Mouse (Mus musculus): ENCODE measurements around the gene Gm7029. TPM values are rescaled to one million over a fixed set of nuclear protein-coding genes. Genes with fewer than 3 reads are reported as not detected.
"Not testable (repeated sequence)": the region's sequence is repeated elsewhere in the genome, so short reads cannot be mapped to it uniquely, and the experiment has no call there.

Gene Gm7029
- polyA plus RNA-seq, 1 experiment from 2014 or later, result not detected

DNA sequence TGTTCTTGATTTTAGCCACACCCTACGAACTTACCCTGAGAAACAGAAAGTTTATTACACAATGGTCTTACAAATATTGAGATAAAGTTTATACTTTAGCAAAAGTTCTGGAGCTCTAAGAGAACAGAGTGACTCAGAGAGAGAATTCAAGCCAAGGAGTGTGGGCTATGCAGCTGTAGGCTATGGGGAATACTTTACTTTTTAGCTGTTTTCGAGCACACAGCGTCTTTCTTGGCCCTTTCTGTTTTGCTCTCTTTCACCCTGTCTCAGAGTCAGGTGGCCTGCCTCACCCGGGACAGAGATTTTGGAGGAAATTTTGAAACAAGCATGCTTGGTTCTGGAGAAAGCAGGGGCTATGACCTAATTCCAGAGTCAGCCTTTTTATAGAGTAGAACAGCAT is 24.6 kb downstream of the Gm7029 start:
- WGBS, result 78% methylated on average over 4 of the region's 4 CpGs
- ATAC-seq (ENCODE audit: low read depth); H3K36me3 ChIP-seq (ENCODE audit: control insufficient read depth, insufficient read depth, low read length); H3K9me3 ChIP-seq (ENCODE audit: control insufficient read depth, low read length); DNase-seq (ENCODE audit: low spot score); H3K4me3 ChIP-seq (ENCODE audit: low read depth, low read length); H3K27me3 ChIP-seq (replicated peaks; ENCODE audit: control insufficient read depth, insufficient read depth, low read length); H3K9ac ChIP-seq (ENCODE audit: low read depth, low read length); H3K27ac ChIP-seq (replicated peaks; ENCODE audit: low read depth, low read length); H3K4me2 ChIP-seq (ENCODE audit: low read depth, low read length); H3K4me1 ChIP-seq (ENCODE audit: control insufficient read depth, insufficient read depth, low read length): not testable (repeated sequence)

DNA sequence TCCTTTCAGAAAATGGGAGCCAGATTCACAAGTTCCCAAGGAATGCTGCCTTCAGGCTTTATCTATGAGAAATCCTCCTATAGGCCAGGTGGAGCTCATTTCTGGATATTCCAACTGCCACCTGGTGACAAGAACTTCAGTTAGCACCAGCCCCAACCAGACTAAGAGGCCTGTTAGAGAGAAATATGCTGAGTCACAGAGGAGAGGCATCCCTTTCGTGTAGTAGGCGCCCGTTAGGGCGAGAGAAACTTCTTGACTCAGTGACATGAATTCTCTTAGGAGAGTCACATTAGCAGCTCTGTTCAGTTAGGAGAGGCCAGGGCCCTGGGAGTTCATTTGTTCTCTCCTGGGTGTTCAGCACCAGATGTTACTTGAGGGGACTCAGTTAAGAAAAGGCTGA is 26.0 kb downstream of the Gm7029 start:
- Histone ChIP-seq H3K27ac (replicated peaks; ENCODE audit: low read depth, low read length) (no peak overlapping the region), H3K27me3 (replicated peaks; ENCODE audit: control insufficient read depth, insufficient read depth, low read length) (no peaks in the 10 kb centered on the region), H3K4me3 (ENCODE audit: low read depth, low read length) (no peak overlapping the region), H3K9ac (ENCODE audit: low read depth, low read length) (no peak overlapping the region), H3K4me1 (ENCODE audit: control insufficient read depth, insufficient read depth, low read length) (no peaks in the 10 kb centered on the region), H3K36me3 (ENCODE audit: control insufficient read depth, insufficient read depth, low read length) (no peaks in the 10 kb centered on the region), H3K9me3 (ENCODE audit: control insufficient read depth, low read length) (no peaks in the 10 kb centered on the region), H3K4me2 (ENCODE audit: low read depth, low read length) (no peak overlapping the region)
- ATAC-seq (ENCODE audit: low read depth) (no peak), DNase-seq (ENCODE audit: low spot score) (no peak)
- WGBS, result 76% methylated on average over 4 of the region's 4 CpGs

- Histone ChIP-seq H3K4me1 (ENCODE audit: control insufficient read depth, insufficient read depth, low read length) (no peaks in the 10 kb centered on the region), H3K9me3 (ENCODE audit: control insufficient read depth, low read length) (no peaks in the 10 kb centered on the region), H3K9ac (ENCODE audit: low read depth, low read length) (no peak overlapping the region; the same call in 1 of the 2 replicates), H3K27me3 (replicated peaks; ENCODE audit: control insufficient read depth, insufficient read depth, low read length) (no peaks in the 10 kb centered on the region), H3K4me2 (ENCODE audit: low read depth, low read length) (no peak overlapping the region), H3K36me3 (ENCODE audit: control insufficient read depth, insufficient read depth, low read length) (no peaks in the 10 kb centered on the region), H3K27ac (replicated peaks; ENCODE audit: low read depth, low read length) (no peak overlapping the region), H3K4me3 (ENCODE audit: low read depth, low read length) (no peak overlapping the region)
- 61% methylated on average over 7 of the region's 7 CpGs for WGBS
- no peak for ATAC-seq (ENCODE audit: low read depth)
- no peak for DNase-seq (ENCODE audit: low spot score)
Observed at GRCm38 (mm10) chr17:33900281-33900988, 26.8 kb downstream of the Gm7029 start.

GRCm38 (mm10) chr17:33900989-33901314 is 27.3 kb downstream of the Gm7029 start:
- H3K4me3 ChIP-seq (ENCODE audit: low read depth, low read length), result no peak overlapping the region
- H3K36me3 ChIP-seq (ENCODE audit: control insufficient read depth, insufficient read depth, low read length), result no peaks in the 10 kb centered on the region
- no peaks in the 10 kb centered on the region for H3K9me3 ChIP-seq (ENCODE audit: control insufficient read depth, low read length)
- no peaks in the 10 kb centered on the region for H3K27me3 ChIP-seq (replicated peaks; ENCODE audit: control insufficient read depth, insufficient read depth, low read length)
- ATAC-seq (ENCODE audit: low read depth) (no peak), DNase-seq (ENCODE audit: low spot score) (no peak)
- H3K4me2 ChIP-seq (ENCODE audit: low read depth, low read length), result no peak overlapping the region
- WGBS, result 85% methylated on average over 4 of the region's 4 CpGs
- H3K4me1 ChIP-seq (ENCODE audit: control insufficient read depth, insufficient read depth, low read length), result no peaks in the 10 kb centered on the region
- no peak overlapping the region for H3K9ac ChIP-seq (ENCODE audit: low read depth, low read length)
- no peak overlapping the region for H3K27ac ChIP-seq (replicated peaks; ENCODE audit: low read depth, low read length)

GRCm38 (mm10) chr17:33901653-33902052 is 28.0 kb downstream of the Gm7029 start:
- Histone ChIP-seq H3K9ac (ENCODE audit: low read depth, low read length) (no peak overlapping the region), H3K9me3 (ENCODE audit: control insufficient read depth, low read length) (no peaks in the 10 kb centered on the region), H3K27me3 (replicated peaks; ENCODE audit: control insufficient read depth, insufficient read depth, low read length) (no peaks in the 10 kb centered on the region), H3K27ac (replicated peaks; ENCODE audit: low read depth, low read length) (no peak overlapping the region), H3K4me3 (ENCODE audit: low read depth, low read length) (no peak overlapping the region), H3K4me1 (ENCODE audit: control insufficient read depth, insufficient read depth, low read length) (no peaks in the 10 kb centered on the region), H3K36me3 (ENCODE audit: control insufficient read depth, insufficient read depth, low read length) (no peaks in the 10 kb centered on the region), H3K4me2 (ENCODE audit: low read depth, low read length) (no peak overlapping the region)
- WGBS, result 62% methylated on average over 4 of the region's 4 CpGs
- DNase-seq (ENCODE audit: low spot score) (no peak), ATAC-seq (ENCODE audit: low read depth) (no peak)

- ATAC-seq (ENCODE audit: low read depth) (no peak), DNase-seq (ENCODE audit: low spot score) (no peak)
- no peaks in the 10 kb centered on the region for H3K4me1 ChIP-seq (ENCODE audit: control insufficient read depth, insufficient read depth, low read length)
- H3K27ac ChIP-seq (replicated peaks; ENCODE audit: low read depth, low read length), result no peak overlapping the region
- H3K4me2 ChIP-seq (ENCODE audit: low read depth, low read length), result no peak overlapping the region
- no peaks in the 10 kb centered on the region for H3K9me3 ChIP-seq (ENCODE audit: control insufficient read depth, low read length)
- no peak overlapping the region for H3K9ac ChIP-seq (ENCODE audit: low read depth, low read length)
- WGBS, result 80% methylated on average over 4 of the region's 4 CpGs
- H3K36me3 ChIP-seq (ENCODE audit: control insufficient read depth, insufficient read depth, low read length), result no peaks in the 10 kb centered on the region
- no peaks in the 10 kb centered on the region for H3K27me3 ChIP-seq (replicated peaks; ENCODE audit: control insufficient read depth, insufficient read depth, low read length)
- H3K4me3 ChIP-seq (ENCODE audit: low read depth, low read length), result no peak overlapping the region
Observed at GRCm38 (mm10) chr17:33902079-33902478, 28.4 kb downstream of the Gm7029 start.

DNA sequence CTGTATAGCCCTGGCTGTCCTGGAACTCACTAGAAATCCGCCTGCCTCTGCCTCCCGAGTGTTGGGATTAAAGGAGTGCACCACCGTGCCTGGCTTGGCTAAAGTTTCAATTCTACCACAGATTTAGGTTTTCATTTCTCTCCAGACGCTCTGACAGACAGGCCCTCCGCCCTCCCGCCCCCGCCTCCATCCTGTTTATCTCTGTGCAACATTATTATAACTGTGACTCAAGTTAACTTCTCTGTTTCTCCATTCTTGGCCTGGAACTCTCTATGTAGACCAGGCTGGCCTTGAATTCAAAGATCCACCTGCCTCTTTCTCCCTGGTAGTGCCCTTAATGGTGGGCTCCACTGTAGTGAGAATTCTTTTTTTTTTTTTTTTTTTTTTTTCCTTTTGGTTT is 28.9 kb downstream of the Gm7029 start:
- Histone ChIP-seq H3K27me3 (replicated peaks; ENCODE audit: control insufficient read depth, insufficient read depth, low read length) (no peaks in the 10 kb centered on the region), H3K27ac (replicated peaks; ENCODE audit: low read depth, low read length) (no peak overlapping the region), H3K4me3 (ENCODE audit: low read depth, low read length) (no peak overlapping the region), H3K4me1 (ENCODE audit: control insufficient read depth, insufficient read depth, low read length) (no peaks in the 10 kb centered on the region), H3K9me3 (ENCODE audit: control insufficient read depth, low read length) (no peaks in the 10 kb centered on the region), H3K36me3 (ENCODE audit: control insufficient read depth, insufficient read depth, low read length) (no peaks in the 10 kb centered on the region), H3K4me2 (ENCODE audit: low read depth, low read length) (no peak overlapping the region), H3K9ac (ENCODE audit: low read depth, low read length) (no peak overlapping the region)
- ATAC-seq (ENCODE audit: low read depth) (no peak), DNase-seq (ENCODE audit: low spot score) (no peak)
- WGBS, result 84% methylated on average over 7 of the region's 7 CpGs

GRCm38 (mm10) chr17:33903911-33904651 is 30.4 kb downstream of the Gm7029 start:
- H3K9me3 ChIP-seq (ENCODE audit: control insufficient read depth, low read length); H3K4me2 ChIP-seq (ENCODE audit: low read depth, low read length); ATAC-seq (ENCODE audit: low read depth); H3K9ac ChIP-seq (ENCODE audit: low read depth, low read length); H3K27me3 ChIP-seq (replicated peaks; ENCODE audit: control insufficient read depth, insufficient read depth, low read length); DNase-seq (ENCODE audit: low spot score); H3K4me3 ChIP-seq (ENCODE audit: low read depth, low read length); H3K4me1 ChIP-seq (ENCODE audit: control insufficient read depth, insufficient read depth, low read length); H3K36me3 ChIP-seq (ENCODE audit: control insufficient read depth, insufficient read depth, low read length); H3K27ac ChIP-seq (replicated peaks; ENCODE audit: low read depth, low read length): not testable (repeated sequence)
- WGBS, result 71% methylated on average over 6 of the region's 6 CpGs

DNA sequence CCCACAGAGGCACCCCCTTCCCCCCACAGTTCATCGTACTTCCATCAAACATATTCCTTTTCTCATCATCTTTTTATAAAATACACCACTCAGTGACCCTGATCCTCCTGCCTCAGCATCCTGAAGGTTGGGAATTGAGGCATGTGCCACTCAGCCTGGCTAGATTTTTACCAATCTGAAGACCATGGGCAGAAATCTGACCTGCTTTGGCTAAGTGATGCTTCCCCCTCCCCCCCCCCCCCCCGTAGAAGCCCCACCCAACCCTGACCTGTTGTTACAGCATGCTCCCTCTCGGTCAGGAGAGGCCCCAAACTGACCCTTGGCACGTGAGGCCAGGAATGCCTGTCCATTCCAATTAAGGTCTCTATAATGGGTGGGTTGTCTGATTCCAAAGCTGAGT is 31.2 kb downstream of the Gm7029 start, which contains the start of gene Platr17:
Gene Platr17 (plus strand): TSS at position 301 of the 400 bp plus-strand sequence.
- not testable (repeated sequence) for H3K27ac ChIP-seq (replicated peaks; ENCODE audit: low read depth, low read length)

More for the DNA sequence above, 31.2 kb downstream of the Gm7029 start, which contains the start of gene Platr17:
- not testable (repeated sequence) for H3K9me3 ChIP-seq (ENCODE audit: control insufficient read depth, low read length); H3K36me3 ChIP-seq (ENCODE audit: control insufficient read depth, insufficient read depth, low read length); H3K4me1 ChIP-seq (ENCODE audit: control insufficient read depth, insufficient read depth, low read length); H3K27me3 ChIP-seq (replicated peaks; ENCODE audit: control insufficient read depth, insufficient read depth, low read length); DNase-seq (ENCODE audit: low spot score); ATAC-seq (ENCODE audit: low read depth); H3K9ac ChIP-seq (ENCODE audit: low read depth, low read length); H3K4me3 ChIP-seq (ENCODE audit: low read depth, low read length); H3K4me2 ChIP-seq (ENCODE audit: low read depth, low read length)
- WGBS, result 20% methylated on average over 3 of the region's 4 CpGs

Data from embryonic facial prominence, embryonic 14.5 days (tissue).